Mouse (Mus musculus) spleen, adult 2 months (tissue): Measurements from ENCODE around the gene Fkbp4. TPM values are rescaled to one million over a fixed set of nuclear protein-coding genes. Genes with fewer than 3 reads are reported as not detected.

Experiments
- DNase-seq, 2 experiments: peaks; one replicate each; pipeline versions ENCODE4 v3.0.0 to v3.0.0-alpha.2; 2012 to 2021; ENCODE audit warnings: low spot score in 2 of 2, low read depth in 1 of 2
- H3K27ac ChIP-seq: fragments of 200-500 bp; 2 replicates; pipeline ENCODE4 v1.5.1; 2012; ENCODE audit warnings: low read length, inconsistent platforms; ENCODE audit not compliant: insufficient read depth
- H3K27me3 ChIP-seq: fragments of 200-500 bp; 2 replicates; pipeline ENCODE4 v1.6.1; 2012; ENCODE audit warnings: mild to moderate bottlenecking, moderate library complexity, low read length, inconsistent platforms; ENCODE audit not compliant: control insufficient read depth, insufficient read depth
- H3K36me3 ChIP-seq: fragments of 200-500 bp; 2 replicates; pipeline ENCODE4 v1.6.1; 2012; ENCODE audit warnings: mild to moderate bottlenecking, low read length, inconsistent platforms; ENCODE audit not compliant: control insufficient read depth, insufficient read depth
- H3K4me1 ChIP-seq: fragments of 200-500 bp; 2 replicates; pipeline ENCODE4 v1.6.1; 2011; ENCODE audit warnings: inconsistent platforms; ENCODE audit not compliant: control insufficient read depth, insufficient read depth, insufficient read length
- H3K4me3 ChIP-seq: fragments of 200-500 bp; 2 replicates; pipeline ENCODE4 v1.5.1; 2011; ENCODE audit warnings: mild to moderate bottlenecking, inconsistent platforms; ENCODE audit not compliant: insufficient read depth, insufficient read length; ENCODE audit errors: extremely low read depth
- CTCF ChIP-seq: fragments of 200-500 bp; IDR thresholded peaks from 2 replicates; pipeline ENCODE4 v1.5.1; 2011; ENCODE audit warnings: mild to moderate bottlenecking, inconsistent platforms; ENCODE audit not compliant: insufficient read depth, insufficient read length, insufficient replicate concordance; ENCODE audit errors: extremely low read depth
- POLR2A ChIP-seq: fragments of 200-500 bp; IDR thresholded peaks from 2 replicates; pipeline ENCODE4 v1.6.1; 2011; ENCODE audit warnings: low read depth, low read length, inconsistent platforms
- WGBS: fragments of 180-500 bp; shearing (Covaris S2); methylation state at CpG from one replicate; pipeline ENCODE4 v1.1.7; 2018; 5-methylcytosine and 5-hydroxymethylcytosine counted together
- polyA plus RNA-seq: library from polyadenylated mRNA; depleted of rRNA; stranded (reverse); fragments of >200 nt; gene quantifications from 2 replicates; pipeline ENCODE4 v1.2.3, GENCODE M21; 2012

Fkbp4 gene
- polyA plus RNA-seq, 1 experiment = 46.3 TPM

DNA sequence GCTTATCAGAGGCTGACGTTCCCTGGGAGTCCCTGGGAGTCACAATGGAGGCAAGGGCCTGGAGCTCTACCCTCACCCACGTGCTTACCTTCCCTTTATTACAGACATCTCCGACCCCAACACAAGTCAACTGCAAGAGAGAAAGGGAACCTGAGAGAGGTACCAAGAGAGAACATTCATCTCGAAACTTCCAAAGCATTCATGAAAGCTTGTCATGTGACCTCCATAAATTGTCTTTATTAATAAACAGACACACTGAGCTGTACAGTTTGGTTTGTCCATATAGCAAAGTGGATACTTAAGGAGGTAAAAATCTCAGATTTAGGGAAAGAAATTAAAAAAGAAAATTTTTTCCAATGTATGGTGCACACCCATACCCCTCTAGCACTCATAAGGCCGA lies 22.3 kb downstream of the Fkbp4 start:
- H3K36me3 ChIP-seq = peaks cover 11% of the 10 kb centered on the region
- 91% methylated on average over 5 of the region's 5 CpGs for WGBS
- TF ChIP-seq POLR2A (no peak), CTCF (no peak)
- no peak overlapping the region for H3K27ac ChIP-seq
- no peak for DNase-seq
- no peak overlapping the region for H3K4me3 ChIP-seq
- no peaks in the 10 kb centered on the region for H3K4me1 ChIP-seq
- no peaks in the 10 kb centered on the region for H3K27me3 ChIP-seq

DNA sequence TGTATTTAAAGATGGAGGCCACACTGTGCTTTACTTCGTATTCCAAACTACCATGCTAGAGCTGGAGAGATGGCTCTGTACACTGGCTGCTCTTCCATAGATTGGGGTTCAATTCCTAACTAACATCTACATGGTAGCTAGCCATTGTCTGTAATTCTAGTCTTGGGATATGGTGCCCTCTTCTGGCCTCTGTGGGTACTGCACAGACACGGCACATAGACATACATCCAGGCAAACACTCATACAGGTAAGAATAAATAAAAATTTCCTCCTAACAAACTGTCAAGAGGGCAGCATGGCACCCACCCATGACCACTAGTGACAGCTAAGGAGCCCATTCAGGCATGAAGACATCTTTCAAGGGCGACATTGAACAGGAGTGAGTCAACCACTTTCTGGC lies 27.4 kb downstream of the Fkbp4 start:
- peaks cover 30% of the 10 kb centered on the region for H3K36me3 ChIP-seq

DNA sequence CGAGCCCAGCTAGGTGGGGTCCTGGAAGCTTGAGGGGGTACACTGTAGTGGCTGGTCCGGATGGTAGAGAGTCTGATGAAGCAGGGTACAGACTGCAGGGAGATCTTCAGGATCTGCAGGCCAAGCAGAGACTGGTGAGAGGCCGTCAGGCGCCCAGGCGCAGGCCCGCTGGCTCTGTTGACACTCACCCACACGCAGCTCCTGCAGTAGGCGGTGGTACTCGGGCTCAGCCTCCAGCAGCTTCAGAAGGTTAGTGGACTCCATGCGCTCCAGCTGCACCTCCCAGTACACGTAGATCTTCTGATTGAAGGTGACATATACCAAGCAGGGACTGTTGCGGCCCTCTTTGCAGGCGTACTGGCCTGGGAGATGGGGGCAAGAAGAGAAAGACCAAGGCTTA lies 28.2 kb downstream of the Fkbp4 start:
- Histone ChIP-seq H3K4me1 (no peaks in the 10 kb centered on the region), H3K36me3 (peaks cover 30% of the 10 kb centered on the region), H3K27me3 (no peaks in the 10 kb centered on the region), H3K4me3 (no peak overlapping the region), H3K27ac (no peak overlapping the region)
- DNase-seq = no peak
- TF ChIP-seq POLR2A = no peak
- no peak for TF ChIP-seq CTCF
- whole genome bisulfite sequencing = 97% methylated on average over 13 of the region's 13 CpGs

More for the DNA sequence above, 27.4 kb downstream of the Fkbp4 start:
- Histone ChIP-seq H3K4me3 (no peak overlapping the region), H3K27ac (no peak overlapping the region), H3K4me1 (no peaks in the 10 kb centered on the region), H3K27me3 (no peaks in the 10 kb centered on the region)
- TF ChIP-seq POLR2A (no peak), CTCF (peak; percentile 57; the same call in 1 of the 2 replicates)
- peak; percentile 30 to 78 for DNase-seq
- WGBS = 29% methylated on average over 3 of the region's 3 CpGs

DNA sequence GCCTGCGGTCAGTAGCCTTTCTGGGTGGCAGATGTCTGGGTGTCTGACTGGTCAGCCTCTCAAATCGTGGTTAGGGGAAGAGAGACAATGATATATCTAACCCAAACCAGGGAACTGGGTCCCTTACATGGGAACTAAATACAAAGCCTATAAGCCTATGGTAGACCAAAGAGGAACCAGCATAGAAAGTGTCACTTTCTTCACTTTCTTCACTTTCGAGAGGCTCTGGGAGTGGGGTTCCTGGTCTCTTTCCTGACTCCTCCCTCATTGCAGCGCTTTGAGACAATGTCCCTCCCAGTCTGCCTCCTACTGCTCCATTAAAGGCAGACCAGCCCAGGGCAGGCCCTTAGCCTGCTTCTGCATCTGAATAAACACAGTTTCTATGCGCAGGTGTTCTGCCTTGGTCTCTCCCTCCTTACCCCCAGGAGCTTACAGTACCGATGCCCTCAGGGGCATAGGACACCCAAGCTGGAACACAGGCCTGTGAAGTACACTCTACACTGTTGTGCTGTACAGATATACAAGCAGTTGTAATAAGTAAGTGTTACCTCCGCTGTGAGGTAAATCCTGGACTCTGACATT lies 29.8 kb downstream of the Fkbp4 start:
- no peak for DNase-seq
- no peak overlapping the region for H3K27ac ChIP-seq
- H3K4me1 ChIP-seq = no peaks in the 10 kb centered on the region
- peaks cover 28% of the 10 kb centered on the region for H3K36me3 ChIP-seq
- TF ChIP-seq POLR2A (no peak), CTCF (no peak)
- no peaks in the 10 kb centered on the region for H3K27me3 ChIP-seq
- 90% methylated on average over 7 of the region's 7 CpGs for WGBS
- no peak overlapping the region for H3K4me3 ChIP-seq

DNA sequence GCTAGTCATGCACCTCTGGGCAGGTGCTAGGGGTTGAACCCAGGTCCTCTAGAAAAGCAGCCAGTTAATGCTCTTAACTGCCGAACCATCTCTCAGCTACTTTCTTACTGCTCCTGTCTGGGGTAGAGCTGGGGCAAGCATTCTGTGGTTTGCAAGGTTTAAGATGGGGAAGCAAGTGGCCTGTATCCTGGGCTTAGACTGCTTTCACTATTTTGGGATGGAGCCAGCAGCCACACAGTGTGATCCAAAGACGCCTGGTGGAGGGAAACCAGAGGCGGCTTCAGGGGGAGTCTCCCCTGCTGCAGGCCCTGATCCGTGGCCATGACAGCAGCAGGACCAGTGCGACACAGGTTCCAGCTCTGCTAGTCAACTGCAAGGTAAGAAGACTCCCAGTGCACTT lies 33.8 kb downstream of the Fkbp4 start:
- DNase-seq = no peak
- no peak overlapping the region for H3K4me3 ChIP-seq
- H3K36me3 ChIP-seq = peaks cover 11% of the 10 kb centered on the region
- no peaks in the 10 kb centered on the region for H3K27me3 ChIP-seq
- no peak overlapping the region for H3K27ac ChIP-seq
- H3K4me1 ChIP-seq = no peaks in the 10 kb centered on the region
- TF ChIP-seq POLR2A (no peak), CTCF (no peak)
- WGBS = 42% methylated on average over 5 of the region's 5 CpGs

DNA sequence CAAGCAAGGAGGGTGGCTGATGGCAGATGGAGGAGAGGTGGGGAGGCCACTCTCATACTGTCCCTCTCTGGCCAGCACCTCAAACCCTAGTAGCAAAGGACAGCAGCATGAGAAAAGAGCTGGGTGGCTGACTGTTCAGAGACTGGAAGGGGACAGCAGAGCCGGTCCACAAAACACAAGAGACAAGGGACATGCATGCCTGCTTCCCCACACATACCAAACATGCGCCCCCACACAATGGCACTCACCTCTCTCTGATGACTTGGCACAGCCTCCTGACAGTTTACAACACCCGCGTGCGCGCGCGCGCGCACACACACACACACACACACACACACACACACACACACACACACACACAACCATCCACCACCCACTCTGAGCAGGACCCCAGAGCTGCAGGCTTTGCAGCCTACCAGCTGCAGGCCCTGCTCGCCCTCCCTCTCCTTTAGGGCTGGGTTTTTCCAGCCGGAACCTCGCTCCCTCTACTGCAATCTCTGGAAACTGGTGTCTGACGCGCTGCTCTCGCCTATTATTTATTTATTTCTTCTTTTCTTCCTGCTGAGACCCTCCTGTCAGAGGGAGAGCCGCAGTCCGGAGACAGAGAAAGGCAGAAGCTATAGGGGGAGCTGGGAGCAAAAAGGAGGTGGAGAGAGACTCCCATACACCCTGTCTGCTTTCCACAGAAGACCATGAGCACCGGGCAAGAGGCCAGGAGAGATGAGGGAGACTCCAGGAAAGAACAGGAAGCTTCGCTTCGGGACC lies 38.9 kb downstream of the Fkbp4 start:
- Histone ChIP-seq H3K4me3 (no peak overlapping the region), H3K4me1 (no peaks in the 10 kb centered on the region), H3K27me3 (no peaks in the 10 kb centered on the region), H3K27ac (no peak overlapping the region), H3K36me3 (no peaks in the 10 kb centered on the region)
- TF ChIP-seq CTCF = no peak
- TF ChIP-seq POLR2A = no peak
- no peak for DNase-seq
- 80% methylated on average over 17 of the region's 21 CpGs for WGBS

DNA sequence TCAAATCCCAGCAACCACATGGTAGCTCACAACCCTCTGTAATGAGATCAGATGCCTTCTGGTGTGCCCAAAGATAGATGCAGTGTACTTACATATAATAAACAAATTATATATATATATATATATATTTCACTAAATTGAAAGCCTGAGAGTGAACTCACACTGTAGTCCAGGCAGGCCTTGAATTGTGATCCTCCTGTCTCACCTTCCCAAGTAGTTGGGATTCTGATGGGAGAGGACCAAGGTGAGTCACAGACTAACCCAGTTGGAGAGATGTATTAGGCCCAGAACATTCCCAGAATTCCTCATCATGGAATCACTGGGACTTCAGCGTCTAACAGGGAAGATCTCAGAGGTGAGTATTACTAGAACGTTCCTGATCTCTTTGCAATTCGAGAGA lies 39.5 kb downstream of the Fkbp4 start, which contains the start of gene Nrip2:
TSS of gene Nrip2 (plus strand) at position 301 of the 400 bp plus-strand sequence.
- TF ChIP-seq POLR2A = no peak
- TF ChIP-seq CTCF = no peak
- H3K36me3 ChIP-seq = no peaks in the 10 kb centered on the region
- H3K4me1 ChIP-seq = no peaks in the 10 kb centered on the region
- 89% methylated on average over 3 of the region's 3 CpGs for WGBS
- H3K4me3 ChIP-seq = no peak within 1 kb of the TSS
- no peaks in the 10 kb centered on the region for H3K27me3 ChIP-seq
- no peak for DNase-seq
- no peak within 1 kb of the TSS for H3K27ac ChIP-seq
